Mouse (Mus musculus): ENCODE measurements around the gene Trem2. TPM values are rescaled to one million over a fixed set of nuclear protein-coding genes. Genes with fewer than 3 reads are reported as not detected.
"Not testable (repeated sequence)": the region's sequence is repeated elsewhere in the genome, so short reads cannot be mapped to it uniquely, and the experiment has no call there.

Gene Trem2
- polyA plus RNA-seq, 1 experiment, result 6.9 TPM

- no peaks in the 10 kb centered on the region for H3K4me1 ChIP-seq (ENCODE audit: control insufficient read depth, insufficient read depth, low read length)
- WGBS, result 77% methylated on average over 4 of the region's 4 CpGs
- no peak for DNase-seq
- TF ChIP-seq CTCF (IDR thresholded peaks at IDR 0.05; ENCODE audit: insufficient read depth, low read length) (no peak), POLR2A (IDR thresholded peaks at IDR 0.05; ENCODE audit: borderline replicate concordance, extremely low read depth, low read depth, low read length) (no peak)
- H3K4me3 ChIP-seq (replicated peaks; ENCODE audit: extremely low read depth, low read depth, low read length), result no peak overlapping the region
Observed at GRCm38 (mm10) chr17:48345824-48346223, 377 bp upstream of the Trem2 start.

- TF ChIP-seq POLR2A (IDR thresholded peaks at IDR 0.05; ENCODE audit: borderline replicate concordance, extremely low read depth, low read depth, low read length), result no peak
- TF ChIP-seq CTCF (IDR thresholded peaks at IDR 0.05; ENCODE audit: insufficient read depth, low read length), result no peak
- Histone ChIP-seq H3K4me1 (ENCODE audit: control insufficient read depth, insufficient read depth, low read length) (no peaks in the 10 kb centered on the region), H3K4me3 (replicated peaks; ENCODE audit: extremely low read depth, low read depth, low read length) (no peak overlapping the region)
- 57% methylated on average over 4 of the region's 4 CpGs for WGBS
- DNase-seq, result no peak
Observed at GRCm38 (mm10) chr17:48346834-48347233, 633 bp downstream of the Trem2 start.

GRCm38 (mm10) chr17:48347287-48347686, 1.1 kb downstream of the Trem2 start:
- 75% methylated on average over 2 of the region's 2 CpGs for WGBS
- DNase-seq, result no peak
- H3K4me3 ChIP-seq (replicated peaks; ENCODE audit: extremely low read depth, low read depth, low read length), result no peak overlapping the region
- no peak for TF ChIP-seq CTCF (IDR thresholded peaks at IDR 0.05; ENCODE audit: insufficient read depth, low read length)
- no peak for TF ChIP-seq POLR2A (IDR thresholded peaks at IDR 0.05; ENCODE audit: borderline replicate concordance, extremely low read depth, low read depth, low read length)
- no peaks in the 10 kb centered on the region for H3K4me1 ChIP-seq (ENCODE audit: control insufficient read depth, insufficient read depth, low read length)

GRCm38 (mm10) chr17:48350681-48351193, 4.5 kb downstream of the Trem2 start:
- DNase-seq, result no peak
- TF ChIP-seq CTCF (IDR thresholded peaks at IDR 0.05; ENCODE audit: insufficient read depth, low read length) (no peak), POLR2A (IDR thresholded peaks at IDR 0.05; ENCODE audit: borderline replicate concordance, extremely low read depth, low read depth, low read length) (no peak)
- H3K4me1 ChIP-seq (ENCODE audit: control insufficient read depth, insufficient read depth, low read length), result no peaks in the 10 kb centered on the region
- 81% methylated on average over 5 of the region's 5 CpGs for WGBS
- H3K4me3 ChIP-seq (replicated peaks; ENCODE audit: extremely low read depth, low read depth, low read length), result no peak overlapping the region

GRCm38 (mm10) chr17:48352976-48353375, 6.8 kb downstream of the Trem2 start:
- not testable (repeated sequence) for H3K4me1 ChIP-seq (ENCODE audit: control insufficient read depth, insufficient read depth, low read length); H3K4me3 ChIP-seq (replicated peaks; ENCODE audit: extremely low read depth, low read depth, low read length); DNase-seq
- 78% methylated on average over 7 of the region's 7 CpGs for WGBS

GRCm38 (mm10) chr17:48355822-48356221, 9.6 kb downstream of the Trem2 start:
- Histone ChIP-seq H3K4me1 (ENCODE audit: control insufficient read depth, insufficient read depth, low read length) (no peaks in the 10 kb centered on the region), H3K4me3 (replicated peaks; ENCODE audit: extremely low read depth, low read depth, low read length) (no peak overlapping the region)
- WGBS, result 91% methylated on average over 3 of the region's 3 CpGs
- no peak for DNase-seq
- TF ChIP-seq CTCF (IDR thresholded peaks at IDR 0.05; ENCODE audit: insufficient read depth, low read length) (no peak), POLR2A (IDR thresholded peaks at IDR 0.05; ENCODE audit: borderline replicate concordance, extremely low read depth, low read depth, low read length) (no peak)

GRCm38 (mm10) chr17:48357892-48358291, 11.7 kb downstream of the Trem2 start:
- TF ChIP-seq POLR2A (IDR thresholded peaks at IDR 0.05; ENCODE audit: borderline replicate concordance, extremely low read depth, low read depth, low read length) (no peak), CTCF (IDR thresholded peaks at IDR 0.05; ENCODE audit: insufficient read depth, low read length) (no peak)
- WGBS, result 47% methylated on average over 2 of the region's 2 CpGs
- Histone ChIP-seq H3K4me3 (replicated peaks; ENCODE audit: extremely low read depth, low read depth, low read length) (no peak overlapping the region), H3K4me1 (ENCODE audit: control insufficient read depth, insufficient read depth, low read length) (no peaks in the 10 kb centered on the region)
- DNase-seq, result no peak

GRCm38 (mm10) chr17:48359616-48360015, 13.4 kb downstream of the Trem2 start, which contains the start of gene Treml1:
Gene Treml1 (plus strand): TSS chr17:48359916.
- Histone ChIP-seq H3K4me3 (replicated peaks; ENCODE audit: extremely low read depth, low read depth, low read length) (no peak within 1 kb of the TSS), H3K4me1 (ENCODE audit: control insufficient read depth, insufficient read depth, low read length) (no peaks in the 10 kb centered on the region)
- no peak for TF ChIP-seq POLR2A (IDR thresholded peaks at IDR 0.05; ENCODE audit: borderline replicate concordance, extremely low read depth, low read depth, low read length)
- no peak for TF ChIP-seq CTCF (IDR thresholded peaks at IDR 0.05; ENCODE audit: insufficient read depth, low read length)
- no peak for DNase-seq
- WGBS, result 49% methylated on average over 7 of the region's 7 CpGs

GRCm38 (mm10) chr17:48360462-48360861, 14.3 kb downstream of the Trem2 start:
- Histone ChIP-seq H3K4me1 (ENCODE audit: control insufficient read depth, insufficient read depth, low read length) (no peaks in the 10 kb centered on the region; the same call in 1 of the 2 replicates), H3K4me3 (replicated peaks; ENCODE audit: extremely low read depth, low read depth, low read length) (no peak overlapping the region)
- TF ChIP-seq CTCF (IDR thresholded peaks at IDR 0.05; ENCODE audit: insufficient read depth, low read length) (no peak), POLR2A (IDR thresholded peaks at IDR 0.05; ENCODE audit: borderline replicate concordance, extremely low read depth, low read depth, low read length) (no peak)
- DNase-seq, result no peak
- 26% methylated on average over 4 of the region's 4 CpGs for WGBS

- TF ChIP-seq CTCF (IDR thresholded peaks at IDR 0.05; ENCODE audit: insufficient read depth, low read length), result no peak
- TF ChIP-seq POLR2A (IDR thresholded peaks at IDR 0.05; ENCODE audit: borderline replicate concordance, extremely low read depth, low read depth, low read length), result no peak
- Histone ChIP-seq H3K4me3 (replicated peaks; ENCODE audit: extremely low read depth, low read depth, low read length) (no peak overlapping the region), H3K4me1 (ENCODE audit: control insufficient read depth, insufficient read depth, low read length) (no peaks in the 10 kb centered on the region; the same call in 1 of the 2 replicates)
- DNase-seq, result no peak
- 49% methylated on average over 3 of the region's 3 CpGs for WGBS
Observed at GRCm38 (mm10) chr17:48362346-48362745, 16.1 kb downstream of the Trem2 start.

Measured in lung, adult 2 months (tissue).